Mouse (Mus musculus): ENCODE results near the gene Atp11a. TPM values are rescaled to one million over a fixed set of nuclear protein-coding genes. Genes with fewer than 3 reads are reported as not detected.

Atp11a gene
- total RNA-seq, 4 experiments from 2014 or later, result 85.6 to 89.6 (median 87.8) TPM

- DNase-seq (ENCODE audit: low spot score), result no peak
These were observed 114.6 kb downstream of the Atp11a start for GRCm38 (mm10) chr8:12871461-12871860.

- no peak for DNase-seq (ENCODE audit: low spot score)
These were observed 116.2 kb downstream of the Atp11a start for GRCm38 (mm10) chr8:12872983-12873356.

GRCm38 (mm10) chr8:12873357-12874046 lies 116.7 kb downstream of the Atp11a start, which contains the start of gene Mcf2l:
Mcf2l (plus strand) TSS chr8:12873806.
- DNase-seq (ENCODE audit: low spot score), result no peak

- no peak for DNase-seq (ENCODE audit: low spot score)
These were observed 117.5 kb downstream of the Atp11a start for GRCm38 (mm10) chr8:12874194-12874791.

GRCm38 (mm10) chr8:12874971-12875370 lies 118.2 kb downstream of the Atp11a start:
- DNase-seq (ENCODE audit: low spot score), result no peak

GRCm38 (mm10) chr8:12877126-12877525 lies 120.3 kb downstream of the Atp11a start:
- no peak for DNase-seq (ENCODE audit: low spot score)

GRCm38 (mm10) chr8:12880163-12880562 lies 123.3 kb downstream of the Atp11a start:
- no peak for DNase-seq (ENCODE audit: low spot score)

- no peak for DNase-seq (ENCODE audit: low spot score)
These were observed 126.5 kb downstream of the Atp11a start for GRCm38 (mm10) chr8:12883051-12884004.

GRCm38 (mm10) chr8:12887772-12888435 lies 131.1 kb downstream of the Atp11a start:
- DNase-seq (ENCODE audit: low spot score), result no peak

GRCm38 (mm10) chr8:12889046-12889598 lies 132.3 kb downstream of the Atp11a start:
- no peak for DNase-seq (ENCODE audit: low spot score)

- no peak for DNase-seq (ENCODE audit: low spot score)
These were observed 136.2 kb downstream of the Atp11a start for GRCm38 (mm10) chr8:12892882-12893446.

GRCm38 (mm10) chr8:12893797-12894578 lies 137.2 kb downstream of the Atp11a start:
- DNase-seq (ENCODE audit: low spot score), result no peak

GRCm38 (mm10) chr8:12894783-12895534 lies 138.1 kb downstream of the Atp11a start:
- DNase-seq (ENCODE audit: low spot score), result no peak

GRCm38 (mm10) chr8:12895535-12896150 lies 138.8 kb downstream of the Atp11a start:
- no peak for DNase-seq (ENCODE audit: low spot score)

GRCm38 (mm10) chr8:12896494-12897373 lies 139.9 kb downstream of the Atp11a start:
- peak; percentile 67 for DNase-seq (ENCODE audit: low spot score)

- peak; percentile 68 for DNase-seq (ENCODE audit: low spot score)
These were observed 141.0 kb downstream of the Atp11a start for GRCm38 (mm10) chr8:12897815-12898214.

- no peak for DNase-seq (ENCODE audit: low spot score)
These were observed 147.1 kb downstream of the Atp11a start for GRCm38 (mm10) chr8:12903790-12904415.
